Mouse (Mus musculus) E14TG2a.4 (cell line): ENCODE data around the gene Adgrl2.

Experiments used
- CTCF ChIP-seq: conservative IDR thresholded peaks from 2 replicates; pipeline ENCODE4 v1.5.1; 2014; ENCODE audit warnings: low read length
- POU5F1 ChIP-seq: IDR thresholded peaks from 2 replicates; pipeline ENCODE4 v1.6.1; 2014; ENCODE audit warnings: low read length, borderline replicate concordance

GRCm38 (mm10) chr3:148907873-148908272 lies 82.5 kb downstream of the Adgrl2 start:
- no peak for TF ChIP-seq CTCF
- TF ChIP-seq POU5F1 = no peak
